Mouse (Mus musculus): ENCODE data around the gene Tas2r126. TPM values are rescaled to one million over a fixed set of nuclear protein-coding genes. Genes with fewer than 3 reads are reported as not detected.

The Tas2r126 gene
- total RNA-seq, 2 experiments from 2014 or later, result not detected

- no peak for DNase-seq
- intact Hi-C loops (cut with DNase I), result no loop called here
Measured at GRCm38 (mm10) chr6:42476235-42476634, 41.9 kb downstream of the Tas2r126 start, which contains the start of gene Olfr457. Olfr457 (minus strand) TSS chr6:42476335.

DNA sequence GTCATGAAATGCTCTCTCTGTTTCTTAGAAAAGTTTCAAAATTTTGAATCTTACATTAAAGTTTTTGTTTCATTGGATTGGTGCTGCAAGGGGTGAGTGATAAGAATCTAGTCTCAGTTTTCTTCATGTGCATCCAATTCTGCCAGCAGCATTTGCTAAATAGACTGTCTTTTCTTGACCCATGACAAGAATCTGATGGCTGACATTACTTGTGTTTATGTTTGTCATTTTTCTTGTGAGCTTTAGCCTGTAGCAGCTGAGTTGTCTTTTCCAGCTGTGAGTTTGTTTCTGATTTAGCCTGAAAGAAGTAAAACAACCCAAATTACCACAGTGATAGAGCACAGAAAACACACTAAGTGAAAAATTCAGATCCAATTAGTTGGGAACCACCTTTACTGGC, 50.3 kb downstream of the Tas2r126 start:
- DNase-seq, result no peak
- intact Hi-C loops (cut with DNase I), result no loop called here

Other genes starting within 250 kb of the Tas2r126 start
- not detected for gene Tas2r144, start 219.2 kb upstream of the Tas2r126 start, total RNA-seq (2021)
- gene Gstk1, start 188.6 kb upstream of the Tas2r126 start, total RNA-seq (2021), result 10 to 100 TPM; 29.3 to 32.6 TPM
- gene Tmem139, start 172.6 kb upstream of the Tas2r126 start, total RNA-seq (2021), result not detected
- 10 to 100 TPM; 19.6 to 31.8 TPM for gene Casp2, start 169.6 kb upstream of the Tas2r126 start, total RNA-seq (2021)
- gene Clcn1, start 147.8 kb upstream of the Tas2r126 start, total RNA-seq (2021), result 1 to 10 TPM; 1.3 to 1.9 TPM
- 1 to 10 TPM; 1.2 to 1.6 TPM for gene Fam131b, start 109.9 kb upstream of the Tas2r126 start, total RNA-seq (2021)
- gene Zyx, start 84.9 kb upstream of the Tas2r126 start, total RNA-seq (2021), result 100 to 1,000 TPM; 104 to 121 TPM
- under 1 TPM; 0.60 to 0.72 TPM for gene Epha1, start 61.3 kb upstream of the Tas2r126 start, total RNA-seq (2021)
- not detected for gene Tas2r143, start 34.3 kb upstream of the Tas2r126 start, total RNA-seq (2021)
- gene Tas2r135, start 29.1 kb upstream of the Tas2r126 start, total RNA-seq (2021), result under 1 TPM; 0.25 to 0.31 TPM
- not detected for gene Olfr458, start 30.7 kb downstream of the Tas2r126 start, total RNA-seq (2021)
- gene Olfr457, start 41.8 kb downstream of the Tas2r126 start, total RNA-seq (2021), result not detected
- not detected for gene Olfr456, start 52.7 kb downstream of the Tas2r126 start, total RNA-seq (2021)
- gene Olfr455, start 113.1 kb downstream of the Tas2r126 start, total RNA-seq (2021), result not detected
- not detected for gene Tcaf3, start 163.2 kb downstream of the Tas2r126 start, total RNA-seq (2021)
- gene Tcaf2, start 210.7 kb downstream of the Tas2r126 start, total RNA-seq (2021), result 1 to 10 TPM; 4.4 to 5.7 TPM